Mouse (Mus musculus) megakaryocyte progenitor cell, adult 5-6 weeks (primary cell): Measurements from ENCODE around the gene Gm49384. TPM values are rescaled to one million over a fixed set of nuclear protein-coding genes. Genes with fewer than 3 reads are reported as not detected.

Experiments
- ATAC-seq: replicated peaks from 2 replicates; pipeline ENCODE4 v1.8.0; 2016; ENCODE audit warnings: mild to moderate bottlenecking, moderate TSS enrichment, inconsistent platforms; ENCODE audit not compliant: poor library complexity
- total RNA-seq, 2 experiments: library from RNA; stranded (forward) in 1 of 2; stranded (reverse) in 1 of 2; fragments of 157-497, 149-512 nt in 1 of 2; fragments of 200-1000 nt in 1 of 2; gene quantifications; 2 replicates each; pipeline versions ENCODE4 v1.2.3 to v1.2.4; 2015 to 2017

The Gm49384 gene
- 22.3 and 24.8 TPM in 2 replicates for total RNA-seq (2015)
- total RNA-seq (2017), result 22.0 and 22.4 TPM in 2 replicates

- no peak for ATAC-seq
Measured at GRCm38 (mm10) chr12:69204052-69204833, at the start of gene Gm49384. Gm49384 (minus strand) TSS chr12:69204267.

- ATAC-seq, result no peak
Measured at GRCm38 (mm10) chr12:69253806-69254205, 49.7 kb upstream of the Gm49384 start.

- ATAC-seq, result peak; percentile 97
Measured at GRCm38 (mm10) chr12:69250756-69251155, 46.7 kb upstream of the Gm49384 start.

- no peak for ATAC-seq
Measured at GRCm38 (mm10) chr12:69249766-69250165, 45.7 kb upstream of the Gm49384 start.

GRCm38 (mm10) chr12:69241771-69242431 is 37.8 kb upstream of the Gm49384 start:
- ATAC-seq, result peak; percentile 81

GRCm38 (mm10) chr12:69241405-69241770 is 37.3 kb upstream of the Gm49384 start:
- ATAC-seq, result no peak

GRCm38 (mm10) chr12:69240876-69241275 is 36.8 kb upstream of the Gm49384 start, which contains the start of gene Klhdc1:
Klhdc1 (plus strand) TSS chr12:69241176.
- no peak for ATAC-seq

GRCm38 (mm10) chr12:69238284-69238683 is 34.2 kb upstream of the Gm49384 start:
- no peak for ATAC-seq

- no peak for ATAC-seq
Measured at GRCm38 (mm10) chr12:69235782-69236181, 31.7 kb upstream of the Gm49384 start.

GRCm38 (mm10) chr12:69229251-69229650 is 25.2 kb upstream of the Gm49384 start:
- ATAC-seq, result peak; percentile 74

- peak; percentile 92 for ATAC-seq
Measured at GRCm38 (mm10) chr12:69227776-69228466, 23.9 kb upstream of the Gm49384 start, which contains the start of gene Pole2. Pole2 (minus strand) TSS chr12:69228195.

- ATAC-seq, result no peak
Measured at GRCm38 (mm10) chr12:69220613-69221277, 16.7 kb upstream of the Gm49384 start.

- no peak for ATAC-seq
Measured at GRCm38 (mm10) chr12:69216587-69216986, 12.5 kb upstream of the Gm49384 start.

- ATAC-seq, result no peak
Measured at GRCm38 (mm10) chr12:69215000-69215785, 11.1 kb upstream of the Gm49384 start.

- peak; percentile 78 for ATAC-seq
Measured at GRCm38 (mm10) chr12:69214393-69214792, 10.3 kb upstream of the Gm49384 start.

GRCm38 (mm10) chr12:69213186-69213777 is 9.2 kb upstream of the Gm49384 start:
- ATAC-seq, result no peak

GRCm38 (mm10) chr12:69211057-69211456 is 7.0 kb upstream of the Gm49384 start:
- peak; percentile 51 for ATAC-seq

- no peak for ATAC-seq
Measured at GRCm38 (mm10) chr12:69210056-69210979, 6.3 kb upstream of the Gm49384 start.

- no peak for ATAC-seq
Measured at GRCm38 (mm10) chr12:69208520-69208919, 4.5 kb upstream of the Gm49384 start.
